Mouse (Mus musculus) gastrocnemius, postnatal 4 days (tissue): ENCODE measurements around the gene Skap1. TPM values are rescaled to one million over a fixed set of nuclear protein-coding genes. Genes with fewer than 3 reads are reported as not detected.
"Not testable (repeated sequence)": the region's sequence is repeated elsewhere in the genome, so short reads cannot be mapped to it uniquely, and the experiment has no call there.

Experiments used
- DNase-seq, 2 experiments: peaks; one replicate each; pipeline ENCODE4 v3.0.0; 2021 to 2022; ENCODE audit warnings: low spot score in 2 of 2, mixed read lengths in 2 of 2
- total RNA-seq, 2 experiments: library from RNA; stranded (reverse); gene quantifications; 2 replicates each; pipeline ENCODE4 v1.2.3; 2021

Skap1 gene
- total RNA-seq, 2 experiments from 2014 or later, result 0.39 TPM; not detected in 1

GRCm38 (mm10) chr11:96686713-96687280 lies 222.4 kb downstream of the Skap1 start:
- no peak for DNase-seq

- no peak for DNase-seq
Measured at GRCm38 (mm10) chr11:96692250-96692649, 227.9 kb downstream of the Skap1 start.

GRCm38 (mm10) chr11:96693360-96693759 lies 229.0 kb downstream of the Skap1 start:
- no peak for DNase-seq

GRCm38 (mm10) chr11:96694774-96695173 lies 230.4 kb downstream of the Skap1 start:
- no peak for DNase-seq

- no peak for DNase-seq
Measured at GRCm38 (mm10) chr11:96696168-96696727, 231.9 kb downstream of the Skap1 start.

GRCm38 (mm10) chr11:96696842-96697455 lies 232.6 kb downstream of the Skap1 start:
- DNase-seq, result no peak

- no peak for DNase-seq
Measured at GRCm38 (mm10) chr11:96697467-96697866, 233.1 kb downstream of the Skap1 start.

GRCm38 (mm10) chr11:96703813-96704212 lies 239.4 kb downstream of the Skap1 start:
- DNase-seq, result no peak

GRCm38 (mm10) chr11:96711268-96711667 lies 246.9 kb downstream of the Skap1 start:
- no peak for DNase-seq

GRCm38 (mm10) chr11:96711670-96712069 lies 247.3 kb downstream of the Skap1 start:
- DNase-seq, result no peak

GRCm38 (mm10) chr11:96713210-96714005 lies 249.0 kb downstream of the Skap1 start:
- DNase-seq, result no peak

- DNase-seq, result no peak
Measured at GRCm38 (mm10) chr11:96714011-96714410, 249.6 kb downstream of the Skap1 start.

GRCm38 (mm10) chr11:96715168-96715567 lies 250.8 kb downstream of the Skap1 start:
- DNase-seq, result not testable (repeated sequence)

- DNase-seq, result no peak
Measured at GRCm38 (mm10) chr11:96718609-96719008, 254.2 kb downstream of the Skap1 start.

GRCm38 (mm10) chr11:96725833-96726232 lies 261.4 kb downstream of the Skap1 start:
- DNase-seq, result no peak

GRCm38 (mm10) chr11:96728577-96728976 lies 264.2 kb downstream of the Skap1 start:
- DNase-seq, result no peak

GRCm38 (mm10) chr11:96729462-96729861 lies 265.1 kb downstream of the Skap1 start:
- no peak for DNase-seq

GRCm38 (mm10) chr11:96730327-96730726 lies 265.9 kb downstream of the Skap1 start:
- DNase-seq, result no peak

GRCm38 (mm10) chr11:96732657-96733056 lies 268.3 kb downstream of the Skap1 start:
- no peak for DNase-seq

- DNase-seq, result peak in 1 of 2 experiments; percentile 44
Measured at GRCm38 (mm10) chr11:96735908-96736307, 271.5 kb downstream of the Skap1 start.

GRCm38 (mm10) chr11:96736361-96736760 lies 272.0 kb downstream of the Skap1 start:
- DNase-seq, result no peak
